Mouse (Mus musculus): ENCODE data around the gene Aldh1l1. TPM values are rescaled to one million over a fixed set of nuclear protein-coding genes. Genes with fewer than 3 reads are reported as not detected.

Gene Aldh1l1
- total RNA-seq, 2 experiments from 2014 or later: 1.7 to 4.9 TPM

GRCm38 (mm10) chr6:90590707-90591106 is 104.5 kb downstream of the Aldh1l1 start:
- DNase-seq: no peak

- DNase-seq: no peak
These were observed 108.7 kb downstream of the Aldh1l1 start for GRCm38 (mm10) chr6:90594972-90595371.

- DNase-seq: no peak
These were observed 110.8 kb downstream of the Aldh1l1 start for GRCm38 (mm10) chr6:90597060-90597459.

GRCm38 (mm10) chr6:90597592-90597991 is 111.4 kb downstream of the Aldh1l1 start:
- peak; percentile 69 to 79 for DNase-seq

DNA sequence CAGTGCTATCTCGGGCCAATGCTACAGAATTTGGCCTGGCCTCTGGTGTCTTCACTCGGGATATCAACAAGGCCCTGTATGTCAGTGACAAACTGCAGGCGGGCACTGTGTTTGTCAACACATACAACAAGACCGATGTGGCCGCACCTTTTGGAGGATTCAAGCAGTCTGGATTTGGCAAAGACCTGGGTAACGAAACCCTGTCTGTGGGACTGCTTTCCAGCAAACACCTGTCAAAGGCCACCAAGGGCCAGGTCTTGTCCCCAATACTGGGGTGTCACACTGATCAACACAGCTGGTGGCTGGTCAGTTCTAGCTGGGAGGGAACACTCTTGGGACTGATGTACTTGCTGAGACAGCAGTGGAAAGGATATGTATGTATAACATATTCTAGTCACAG is 112.0 kb downstream of the Aldh1l1 start:
- DNase-seq: no peak

DNA sequence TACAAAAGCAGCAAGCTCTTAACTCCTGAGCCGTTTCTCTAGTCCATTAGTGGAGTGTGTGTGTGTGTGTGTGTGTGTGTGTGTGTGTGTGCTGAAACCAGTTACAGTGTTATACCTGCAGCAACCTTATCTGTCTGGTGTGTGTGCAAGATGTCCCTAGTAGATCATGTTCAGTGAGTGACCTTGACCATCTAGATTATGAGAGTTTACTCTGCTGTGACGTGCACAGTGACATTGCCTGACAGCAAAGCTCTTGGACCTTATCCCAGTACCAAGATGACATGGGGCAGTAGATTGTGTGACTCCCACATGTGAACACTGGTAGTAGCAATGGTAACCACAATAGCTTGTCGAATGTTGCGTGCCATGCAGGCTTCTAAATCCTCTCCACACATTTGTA is 114.1 kb downstream of the Aldh1l1 start:
- DNase-seq: no peak

DNA sequence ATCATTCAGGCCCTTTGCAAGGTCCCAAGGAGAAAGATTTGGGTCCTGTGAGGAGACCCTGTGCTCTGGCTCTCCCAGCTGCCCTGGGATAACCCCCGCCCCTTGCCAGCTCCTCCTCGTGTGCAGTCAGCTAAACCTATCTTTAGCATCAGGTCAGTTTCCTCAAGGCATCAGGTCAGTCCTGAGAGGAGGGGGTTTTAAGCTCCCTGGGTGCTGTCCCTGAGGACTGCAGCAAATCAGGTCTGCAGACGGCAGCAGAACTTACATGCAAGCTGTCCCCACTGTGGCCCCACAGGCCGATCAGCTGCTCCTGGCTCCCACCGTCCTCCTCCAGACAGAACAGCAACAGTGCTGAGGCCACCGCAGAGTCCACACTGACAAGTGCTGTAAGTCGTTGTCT is 115.5 kb downstream of the Aldh1l1 start:
- no peak for DNase-seq

GRCm38 (mm10) chr6:90602304-90602703 is 116.1 kb downstream of the Aldh1l1 start:
- no peak for DNase-seq

DNA sequence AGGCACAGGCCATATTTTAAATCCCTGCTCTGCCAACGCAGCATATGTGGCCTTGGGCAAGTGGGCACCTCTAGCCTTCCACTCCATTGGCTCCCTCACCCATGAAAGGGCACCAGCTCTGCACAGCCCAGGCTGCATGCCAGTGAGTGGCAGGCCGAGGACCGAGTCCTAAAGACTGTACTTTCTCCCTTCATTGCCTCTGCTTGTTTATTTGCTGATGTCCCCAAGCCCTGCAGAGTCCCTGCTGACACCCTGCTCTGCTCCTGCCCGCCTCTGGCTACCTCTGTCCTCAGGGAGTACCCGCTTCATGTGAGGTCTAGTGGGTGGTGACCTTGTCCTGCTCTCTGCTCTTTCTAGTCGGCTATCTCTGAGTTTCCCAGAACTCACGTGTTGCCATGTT is 116.9 kb downstream of the Aldh1l1 start:
- DNase-seq: no peak

DNA sequence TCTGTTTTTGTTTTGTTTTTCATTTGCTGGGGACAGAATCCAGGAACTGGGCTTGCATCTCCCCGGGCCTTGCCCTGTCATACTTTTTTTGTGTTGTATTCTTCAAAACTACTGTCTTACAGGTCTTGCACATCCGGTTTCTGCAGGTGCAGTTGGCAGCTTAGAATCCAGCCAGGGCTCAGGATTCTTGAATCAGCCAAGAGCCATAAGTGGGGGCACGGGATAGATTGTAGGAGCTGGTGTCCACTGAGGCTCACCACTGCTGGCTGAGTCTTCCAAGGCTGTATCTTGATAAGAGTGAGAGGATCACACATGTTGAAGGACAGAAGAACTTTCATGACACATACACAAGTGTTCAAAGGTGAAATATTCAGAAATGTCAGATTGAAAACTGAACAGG is 117.9 kb downstream of the Aldh1l1 start:
- DNase-seq: no peak

- peak; percentile 95 to 97 for DNase-seq
These were observed 118.5 kb downstream of the Aldh1l1 start, which contains the start of gene Slc41a3 for GRCm38 (mm10) chr6:90604533-90605297. TSS of gene Slc41a3 (plus strand) at chr6:90604725.

- DNase-seq: no peak
These were observed 119.1 kb downstream of the Aldh1l1 start for GRCm38 (mm10) chr6:90605298-90605665.

- DNase-seq: peak; percentile 62 to 79
These were observed 120.3 kb downstream of the Aldh1l1 start for GRCm38 (mm10) chr6:90606538-90606937.

DNA sequence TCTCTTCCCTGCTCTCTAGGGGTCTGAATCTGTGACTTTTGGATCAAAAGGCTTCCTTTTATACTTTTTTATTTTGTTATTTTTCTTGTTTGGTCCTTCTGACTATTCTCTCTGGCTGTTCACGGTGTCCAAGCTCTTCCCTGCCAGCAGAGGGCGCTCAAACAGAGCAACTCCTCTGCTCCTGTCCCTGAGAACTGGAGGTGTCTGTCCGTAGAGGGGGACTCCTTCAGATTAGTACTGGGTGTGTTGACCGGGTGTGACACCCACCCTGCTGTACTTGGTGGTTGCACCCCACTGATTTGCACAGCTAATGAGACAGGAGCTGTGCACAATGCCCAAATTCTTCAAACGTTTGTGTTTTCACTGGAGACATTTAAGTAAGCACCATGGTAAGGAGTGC is 121.0 kb downstream of the Aldh1l1 start:
- peak; percentile 66 to 81 for DNase-seq

- DNase-seq: peak in 1 of 2 experiments; percentile 68
These were observed 122.0 kb downstream of the Aldh1l1 start for GRCm38 (mm10) chr6:90608186-90608585.

DNA sequence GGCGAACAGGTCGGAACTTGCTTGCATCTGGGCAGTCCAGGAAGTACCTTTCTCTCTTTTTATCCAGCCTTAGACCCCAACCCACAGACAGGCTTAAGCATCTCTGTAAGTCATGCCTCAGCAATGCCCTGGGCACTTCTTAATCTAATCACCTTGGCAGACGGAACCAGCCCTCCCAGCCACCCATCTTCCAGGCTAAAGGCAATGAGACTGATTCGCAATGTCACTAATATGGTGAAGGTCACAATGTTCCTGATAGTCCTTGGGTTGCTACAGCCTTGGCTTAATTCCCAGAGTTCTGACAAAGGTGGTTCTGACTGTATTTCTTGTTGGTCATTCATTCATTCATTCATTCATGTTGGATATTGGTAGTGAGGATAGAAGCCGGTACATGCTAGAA is 124.0 kb downstream of the Aldh1l1 start:
- no peak for DNase-seq

- DNase-seq: no peak
These were observed 127.0 kb downstream of the Aldh1l1 start for GRCm38 (mm10) chr6:90613277-90613676.

- peak in 1 of 2 experiments; percentile 51 for DNase-seq
These were observed 129.1 kb downstream of the Aldh1l1 start for GRCm38 (mm10) chr6:90615362-90615761.

GRCm38 (mm10) chr6:90615991-90616390 is 129.8 kb downstream of the Aldh1l1 start:
- DNase-seq: peak; percentile 69 to 82

DNA sequence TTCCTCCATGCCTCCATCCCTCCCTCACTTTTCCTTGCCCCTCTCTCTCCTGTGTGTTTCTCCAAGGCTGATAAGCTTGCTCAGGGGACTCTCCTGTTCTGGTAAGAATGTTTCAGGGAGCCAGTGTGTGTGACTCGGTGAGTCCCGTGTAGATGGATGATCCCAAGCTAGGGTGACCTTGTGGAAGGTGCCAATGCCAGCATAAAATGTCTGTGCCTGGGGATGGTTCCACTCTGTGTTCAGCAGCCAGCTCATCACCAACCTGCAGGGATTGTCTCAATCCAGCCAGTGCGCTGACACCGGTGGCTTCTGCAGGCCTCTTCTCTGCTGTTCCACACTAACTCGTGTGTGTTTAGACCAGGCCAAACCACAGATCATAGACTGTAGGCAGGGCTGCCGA is 130.3 kb downstream of the Aldh1l1 start:
- no peak for DNase-seq

- DNase-seq: no peak
These were observed 132.0 kb downstream of the Aldh1l1 start for GRCm38 (mm10) chr6:90618274-90618673.

DNA sequence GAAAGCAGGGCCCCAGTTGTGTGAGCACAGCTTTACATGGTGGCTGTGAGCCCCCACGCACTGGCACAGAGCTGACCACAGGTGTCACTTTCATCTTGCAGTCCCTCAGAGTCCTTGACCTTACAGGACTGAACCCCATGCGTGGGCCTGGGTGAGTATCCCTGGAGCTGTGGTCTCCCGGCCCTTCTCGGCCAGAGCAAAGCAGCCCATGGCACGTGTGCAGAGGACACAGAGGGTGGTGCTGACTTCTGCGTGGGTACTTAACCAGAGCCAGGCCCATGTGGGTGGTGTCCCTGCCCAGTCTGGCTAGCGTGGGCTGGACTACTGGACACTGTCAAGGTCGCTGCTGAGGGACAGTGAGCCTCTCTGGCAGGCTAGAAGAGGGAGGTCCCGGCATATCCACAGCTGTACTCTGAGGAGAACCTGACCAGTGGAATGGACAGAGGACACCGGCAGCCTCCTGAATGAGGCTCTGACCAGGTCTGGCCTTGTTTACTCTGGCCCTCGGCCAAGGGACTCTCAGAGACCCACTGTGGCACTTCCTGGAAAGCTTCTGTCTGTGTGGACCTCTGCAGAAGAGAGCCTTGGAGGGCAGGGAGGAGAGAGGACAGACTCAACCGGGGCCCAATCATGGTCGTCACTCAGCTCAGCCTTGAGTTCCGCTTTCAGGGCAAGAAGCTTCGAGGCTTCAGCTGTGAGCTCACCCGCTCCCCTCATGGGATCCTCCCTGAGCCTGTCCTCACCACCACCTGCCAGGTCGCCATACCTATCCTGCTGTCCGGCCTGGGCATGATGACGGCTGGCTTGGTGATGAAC is 132.8 kb downstream of the Aldh1l1 start:
- DNase-seq: peak; percentile 66 to 71

- no peak for DNase-seq
These were observed 133.7 kb downstream of the Aldh1l1 start for GRCm38 (mm10) chr6:90619936-90620335.

Data from heart, adult 18-20 months (tissue).